Mouse (Mus musculus) limb, embryonic 14.5 days (tissue): Measurements from ENCODE around the gene Hk1. TPM values are rescaled to one million over a fixed set of nuclear protein-coding genes. Genes with fewer than 3 reads are reported as not detected.

Experiments
- ATAC-seq: fragments of 200-750 bp; cut with Nextera tagmentation; 2 replicates; pipeline ENCODE4 v1.8.0; 2017; ENCODE audit warnings: low read depth, moderate number of reproducible peaks, moderate TSS enrichment; ENCODE audit not compliant: low FRiP score
- DNase-seq: peaks from one replicate; pipeline ENCODE4 v3.0.0-alpha.2; 2015; ENCODE audit warnings: low spot score
- H3K27ac ChIP-seq: fragments of 300-500 bp; sonication (generic); replicated peaks from 2 replicates; pipeline ENCODE4 v1.5.1; 2014; ENCODE audit warnings: low read depth, mild to moderate bottlenecking, low read length, moderate library complexity, mixed read lengths
- H3K27me3 ChIP-seq: fragments of 300-500 bp; sonication (generic); 2 replicates; pipeline ENCODE4 v1.6.1; 2014; ENCODE audit warnings: low read length, mixed read lengths; ENCODE audit not compliant: control insufficient read depth, insufficient read depth
- H3K36me3 ChIP-seq: fragments of 300-500 bp; sonication (generic); 2 replicates; pipeline ENCODE4 v1.6.1; 2014; ENCODE audit warnings: mild to moderate bottlenecking, low read length, moderate library complexity, mixed read lengths; ENCODE audit not compliant: control insufficient read depth, insufficient read depth
- H3K4me1 ChIP-seq: fragments of 300-500 bp; sonication (generic); 2 replicates; pipeline ENCODE4 v1.6.1; 2014; ENCODE audit warnings: antibody characterized with exemption, low read length, mixed read lengths; ENCODE audit not compliant: control insufficient read depth, insufficient read depth
- H3K4me2 ChIP-seq: fragments of 300-500 bp; sonication (generic); replicated peaks from 2 replicates; pipeline ENCODE4 v1.6.1; 2014; ENCODE audit warnings: low read depth, mild to moderate bottlenecking, low read length, moderate library complexity; ENCODE audit not compliant: severe bottlenecking
- H3K4me3 ChIP-seq: fragments of 300-500 bp; sonication (generic); replicated peaks from 2 replicates; pipeline ENCODE4 v1.5.1; 2014; ENCODE audit warnings: low read length
- H3K9ac ChIP-seq: fragments of 300-500 bp; sonication (generic); 2 replicates; pipeline ENCODE4 v1.6.1; 2014; ENCODE audit warnings: mild to moderate bottlenecking, low read depth, low read length, moderate library complexity; ENCODE audit not compliant: severe bottlenecking
- H3K9me3 ChIP-seq: fragments of 300-500 bp; sonication (generic); 2 replicates; pipeline ENCODE4 v1.6.1; 2016; ENCODE audit warnings: low read length; ENCODE audit not compliant: control insufficient read depth
- POLR2A ChIP-seq: fragments of 200-500 bp; IDR thresholded peaks from 2 replicates; pipeline ENCODE4 v1.8.0; 2012; ENCODE audit warnings: inconsistent platforms, mild to moderate bottlenecking, moderate library complexity, borderline replicate concordance; ENCODE audit not compliant: insufficient read depth, insufficient read length; ENCODE audit errors: extremely low read depth
- WGBS: fragments of 180-500 bp; shearing (Covaris S2); extraction: QIAGEN DNeasy Blood & Tissue Kit; methylation state at CpG from one replicate; pipeline ENCODE4 v1.1.7; 2014; 5-methylcytosine and 5-hydroxymethylcytosine counted together
- polyA plus RNA-seq, 2 experiments: library from polyadenylated mRNA; depleted of rRNA in 1 of 2; stranded (reverse) in 1 of 2; unstranded in 1 of 2; fragments of >200 nt; fragmentation: Nextera tagmentation in 1 of 2; extraction: Ambion mirVana in 1 of 2; gene quantifications; 2 replicates each; pipeline versions ENCODE4 v1.2.1 to v1.2.3; 2012 to 2014

The Hk1 gene
- polyA plus RNA-seq, 2 experiments: 29.2 to 32.1 TPM

DNA sequence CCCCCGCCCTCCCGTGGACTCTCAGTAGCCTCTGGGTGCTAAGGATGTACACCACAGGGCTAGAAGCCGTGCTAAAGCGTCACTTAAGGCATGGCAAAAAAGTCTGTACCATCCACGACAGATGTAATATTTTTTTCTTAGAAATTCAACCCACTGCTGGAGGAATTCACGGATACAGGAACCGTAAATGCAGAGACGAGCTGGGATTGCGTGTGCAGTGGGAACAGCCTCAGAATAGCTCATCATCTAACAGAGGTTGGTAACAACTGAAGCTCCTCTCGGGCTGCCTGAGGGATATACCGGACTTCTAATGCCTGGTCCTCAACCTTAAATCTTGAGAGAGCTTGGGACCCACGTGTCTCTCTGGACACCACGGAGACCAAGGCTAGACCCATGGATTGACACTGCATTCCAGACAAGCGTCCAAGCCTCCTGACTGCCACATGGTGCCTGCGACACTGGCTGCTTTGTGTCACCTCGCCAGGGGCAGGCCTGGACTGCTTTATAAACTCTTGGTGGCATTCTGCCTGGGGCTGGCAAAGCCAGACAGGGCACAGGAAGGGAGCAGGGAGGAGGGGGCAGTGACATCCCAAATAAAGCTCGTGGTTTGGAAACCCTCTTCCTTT is 23.5 kb downstream of the Hk1 start:
- no peaks in the 10 kb centered on the region for H3K9me3 ChIP-seq
- H3K4me1 ChIP-seq: no peaks in the 10 kb centered on the region
- H3K36me3 ChIP-seq: no peaks in the 10 kb centered on the region
- no peak overlapping the region for H3K4me2 ChIP-seq
- DNase-seq: no peak
- no peaks in the 10 kb centered on the region for H3K27me3 ChIP-seq
- no peak for ATAC-seq
- H3K4me3 ChIP-seq: no peak overlapping the region
- no peak overlapping the region for H3K27ac ChIP-seq
- no peak overlapping the region for H3K9ac ChIP-seq
- TF ChIP-seq POLR2A: no peak
- WGBS: 66% methylated on average over 17 of the region's 17 CpGs

DNA sequence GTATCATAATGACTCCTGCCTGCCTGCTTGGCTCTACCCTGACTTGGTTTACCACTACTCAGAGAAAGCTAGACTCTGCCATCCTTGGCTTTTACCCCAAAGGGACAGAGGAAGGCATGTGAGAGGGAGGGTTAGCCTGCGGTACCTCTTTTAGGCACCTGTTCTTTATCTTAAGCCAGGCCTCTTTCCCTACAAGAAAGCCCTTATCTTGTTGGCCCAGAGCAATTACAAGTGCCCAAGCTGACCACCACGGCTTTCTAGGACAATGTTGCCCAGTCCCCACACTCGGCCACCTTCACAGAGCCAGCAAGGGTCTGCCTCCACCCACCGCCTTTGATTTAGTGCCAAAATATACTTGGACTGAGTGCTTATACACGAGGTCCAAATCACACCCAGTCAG is 34.6 kb downstream of the Hk1 start:
- Histone ChIP-seq H3K27me3 (no peaks in the 10 kb centered on the region), H3K4me2 (no peak overlapping the region), H3K4me3 (no peak overlapping the region), H3K9ac (no peak overlapping the region), H3K4me1 (peaks cover 5% of the 10 kb centered on the region), H3K36me3 (no peaks in the 10 kb centered on the region), H3K9me3 (no peaks in the 10 kb centered on the region), H3K27ac (no peak overlapping the region)
- DNase-seq (no peak), ATAC-seq (no peak)
- no peak for TF ChIP-seq POLR2A
- WGBS: 75% methylated on average over 5 of the region's 5 CpGs

DNA sequence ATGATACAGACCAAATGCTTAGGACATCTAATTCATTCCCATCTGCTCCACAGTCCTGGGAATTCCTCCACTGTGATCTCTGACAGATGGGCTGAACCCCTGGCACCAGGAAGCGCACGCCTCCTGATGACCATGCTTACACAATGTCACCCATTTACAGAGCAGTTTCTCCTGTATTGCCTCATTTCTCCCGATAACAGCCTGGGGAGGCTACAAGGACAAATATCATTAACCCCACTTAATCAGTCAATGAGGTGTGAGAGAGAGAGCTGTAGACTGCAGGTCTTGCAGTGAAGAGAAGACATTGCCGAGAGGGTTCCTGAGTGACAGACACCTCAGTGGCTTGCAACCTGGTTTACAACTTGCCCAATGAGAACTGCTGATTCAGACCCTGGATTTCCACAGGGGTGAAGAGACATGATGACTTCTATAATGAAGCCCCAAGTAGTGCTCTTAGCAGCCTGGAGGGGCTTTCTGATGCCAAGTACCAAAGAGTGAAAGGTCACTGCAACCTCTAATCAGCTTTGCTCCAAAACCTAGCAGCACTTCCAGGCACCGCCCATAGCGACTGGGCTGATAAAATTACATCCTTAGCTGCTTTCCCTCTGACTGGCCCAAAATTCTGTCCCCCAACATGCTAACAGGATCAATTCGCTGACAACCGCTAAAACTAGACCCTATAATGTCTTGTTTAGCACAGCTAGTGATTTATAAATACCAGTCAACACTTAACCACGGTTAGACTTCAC is 35.5 kb downstream of the Hk1 start:
- H3K9me3 ChIP-seq: no peaks in the 10 kb centered on the region
- no peaks in the 10 kb centered on the region for H3K36me3 ChIP-seq
- TF ChIP-seq POLR2A: no peak
- DNase-seq (no peak), ATAC-seq (no peak)
- no peaks in the 10 kb centered on the region for H3K27me3 ChIP-seq
- peaks cover 5% of the 10 kb centered on the region for H3K4me1 ChIP-seq
- H3K4me2 ChIP-seq: no peak overlapping the region
- WGBS: 70% methylated on average over 9 of the region's 9 CpGs
- H3K27ac ChIP-seq: no peak overlapping the region
- no peak overlapping the region for H3K4me3 ChIP-seq
- H3K9ac ChIP-seq: no peak overlapping the region

DNA sequence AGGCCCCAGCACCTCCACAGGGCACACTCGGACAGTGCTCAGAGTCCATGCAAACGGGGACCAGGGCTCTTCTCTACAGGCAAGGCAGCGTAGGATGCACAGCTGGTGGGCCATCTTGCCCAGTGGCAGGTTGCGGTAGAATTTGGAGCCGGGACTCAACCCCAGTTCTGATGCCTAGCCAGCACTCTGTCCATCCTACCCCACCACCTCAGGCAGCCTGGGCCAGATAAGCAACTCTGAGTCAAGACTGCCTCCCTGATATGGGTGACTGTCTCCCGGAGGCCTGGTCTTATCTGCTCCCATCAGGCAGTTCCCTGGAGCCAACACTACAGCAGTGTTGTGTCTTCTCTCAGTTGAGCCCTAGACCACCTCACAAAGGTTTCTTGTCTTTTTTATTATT is 37.2 kb downstream of the Hk1 start:
- Histone ChIP-seq H3K9ac (no peak overlapping the region), H3K4me3 (no peak overlapping the region), H3K36me3 (no peaks in the 10 kb centered on the region), H3K27me3 (no peaks in the 10 kb centered on the region), H3K4me1 (peaks cover 17% of the 10 kb centered on the region), H3K4me2 (no peak overlapping the region), H3K9me3 (no peaks in the 10 kb centered on the region), H3K27ac (no peak overlapping the region)
- no peak for ATAC-seq
- no peak for DNase-seq
- WGBS: 90% methylated on average over 6 of the region's 6 CpGs
- TF ChIP-seq POLR2A: no peak

DNA sequence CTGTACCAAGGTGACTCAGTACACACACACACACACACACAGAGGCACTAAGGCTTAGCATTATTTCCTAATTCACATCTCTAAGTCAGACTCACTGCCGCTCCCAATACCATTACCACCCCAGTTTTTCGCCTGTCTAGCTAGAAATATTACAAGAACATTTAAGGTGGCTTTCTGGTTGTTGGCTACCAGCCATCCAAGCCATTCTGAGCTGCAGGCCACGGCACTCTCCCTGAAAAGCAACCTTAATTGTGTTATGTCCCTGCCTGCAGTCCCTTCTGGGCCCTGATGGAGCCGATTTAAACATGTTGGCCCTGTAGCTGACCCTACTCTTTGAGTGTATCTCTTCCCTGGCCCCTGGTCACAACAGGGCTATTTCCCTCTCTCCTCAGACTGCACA is 37.8 kb downstream of the Hk1 start:
- H3K4me3 ChIP-seq: no peak overlapping the region
- no peak for TF ChIP-seq POLR2A
- WGBS: 82% methylated on average over 4 of the region's 4 CpGs
- no peak overlapping the region for H3K4me2 ChIP-seq
- no peaks in the 10 kb centered on the region for H3K9me3 ChIP-seq
- no peak overlapping the region for H3K9ac ChIP-seq
- no peak overlapping the region for H3K27ac ChIP-seq
- no peaks in the 10 kb centered on the region for H3K36me3 ChIP-seq
- DNase-seq: no peak
- no peak for ATAC-seq
- no peaks in the 10 kb centered on the region for H3K27me3 ChIP-seq
- peaks cover 22% of the 10 kb centered on the region for H3K4me1 ChIP-seq

DNA sequence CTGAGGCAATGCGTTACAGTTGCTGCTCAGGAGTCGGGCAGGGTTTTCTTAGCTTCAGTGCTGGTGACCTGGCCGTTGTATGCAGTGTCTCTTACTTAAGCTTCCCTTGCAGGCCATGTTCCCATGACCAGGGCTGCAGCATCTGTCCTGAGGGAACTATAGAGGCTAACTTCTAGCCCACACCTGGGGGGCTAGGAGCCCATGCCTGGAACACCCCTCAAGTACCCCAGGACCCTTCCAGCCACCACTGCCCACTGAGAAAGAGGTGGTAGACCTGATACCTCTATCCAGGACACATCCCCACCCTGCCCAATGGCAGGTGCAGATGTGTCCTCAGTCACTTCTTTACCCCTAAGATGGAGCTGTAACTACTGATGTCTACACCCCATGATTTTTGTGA is 38.7 kb downstream of the Hk1 start:
- H3K4me2 ChIP-seq: peak overlapping the region; percentile 84
- no peaks in the 10 kb centered on the region for H3K27me3 ChIP-seq
- no peaks in the 10 kb centered on the region for H3K9me3 ChIP-seq
- no peak for TF ChIP-seq POLR2A
- H3K27ac ChIP-seq: peak overlapping the region; percentile 81; the same call in 1 of the 2 replicates
- ATAC-seq (no peak), DNase-seq (no peak)
- H3K36me3 ChIP-seq: no peaks in the 10 kb centered on the region
- H3K4me3 ChIP-seq: peak overlapping the region; percentile 73
- H3K4me1 ChIP-seq: peaks cover 32% of the 10 kb centered on the region
- WGBS: 20% methylated on average over 3 of the region's 3 CpGs
- peak overlapping the region; percentile 66 for H3K9ac ChIP-seq
